Mouse (Mus musculus) CH12.LX (cell line): ENCODE measurements at regions not wholly inside any gene's neighbourhood (a gene's known extent, or its start where the extent isn't known, plus 50 kb on each side); places are given as distances from the start of the nearest gene placed in this dataset.

Experiments used
- CHD2 ChIP-seq: IDR thresholded peaks from 2 replicates; pipeline ENCODE4 v1.6.1; 2011; ENCODE audit warnings: low read length, improper control_type of control experiment
- CTCF ChIP-seq, 2 experiments: IDR thresholded peaks in 1 of 2; conservative IDR thresholded peaks in 1 of 2; 2 replicates each; pipeline ENCODE4 v1.5.1; 2011 to 2012; ENCODE audit warnings: low read depth in 2 of 2, low read length in 2 of 2, improper control_type of control experiment in 1 of 2, inconsistent platforms in 1 of 2, mild to moderate bottlenecking in 1 of 2, moderate library complexity in 1 of 2
- EP300 ChIP-seq: IDR thresholded peaks from 2 replicates; pipeline ENCODE4 v1.6.1; 2011; ENCODE audit warnings: low read length, improper control_type of control experiment
- ETS1 ChIP-seq: conservative IDR thresholded peaks from 2 replicates; pipeline ENCODE4 v1.6.1; 2012; ENCODE audit warnings: low read depth, mild to moderate bottlenecking, inconsistent platforms, low read length, improper control_type of control experiment, moderate library complexity
- HCFC1 ChIP-seq: IDR thresholded peaks from 2 replicates; pipeline ENCODE4 v1.6.1; 2012; ENCODE audit warnings: low read depth, mild to moderate bottlenecking, inconsistent platforms, low read length, improper control_type of control experiment
- PAX5 ChIP-seq: IDR thresholded peaks from 2 replicates; pipeline ENCODE4 v1.6.1; 2012; ENCODE audit warnings: low read length, inconsistent platforms, mixed read lengths
- POLR2A ChIP-seq: IDR thresholded peaks from 2 replicates; pipeline ENCODE4 v1.6.1; 2011; ENCODE audit warnings: low read depth, mild to moderate bottlenecking, improper control_type of control experiment, low read length

DNA sequence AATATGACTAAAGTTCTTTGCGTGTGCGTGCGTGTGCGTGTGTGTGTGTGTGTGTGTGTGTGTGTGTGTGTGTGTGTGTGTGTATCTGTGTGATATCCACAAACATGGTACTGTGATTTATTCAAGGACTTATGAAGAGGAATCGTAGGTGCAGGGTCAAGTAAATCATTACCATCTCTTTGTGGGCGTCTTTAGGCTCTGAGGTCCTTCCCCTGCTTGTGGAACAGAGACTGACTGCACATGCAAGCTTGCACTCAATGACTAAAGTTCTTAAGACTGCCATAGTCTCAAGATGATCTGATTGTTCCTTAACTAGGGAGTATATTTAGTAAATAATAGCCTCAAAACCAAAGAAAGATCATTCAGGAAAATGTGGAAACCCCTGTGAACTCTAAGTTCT, 241.1 kb downstream of the Rnf152 start:
- TF ChIP-seq CHD2 (no peak), HCFC1 (no peak), POLR2A (no peak), EP300 (no peak), ETS1 (no peak), PAX5 (no peak), CTCF (conservative IDR thresholded peaks at IDR 0.05 in 1 of 2, IDR thresholded peaks at IDR 0.05 in 1 of 2; ENCODE audit: low read depth in 2 of 2, low read length in 2 of 2) (no peak)
